Mouse (Mus musculus): ENCODE data around the gene Dock1.

- TF ChIP-seq MEF2A (IDR thresholded peaks at IDR 0.05; ENCODE audit: borderline replicate concordance, low read depth, low read length) = no peak
- no peak for TF ChIP-seq POLR2AphosphoS2 (IDR thresholded peaks at IDR 0.05; ENCODE audit: low read depth, low read length)
Observed at GRCm38 (mm10) chr7:135031466-135031865, 361.0 kb downstream of the Dock1 start.

Measured in CH12.LX (cell line).